Mouse (Mus musculus) neural tube, embryonic 10.5 days (tissue): Measurements from ENCODE around the gene Chrnb2.
"Not testable (repeated sequence)": the region's sequence is repeated elsewhere in the genome, so short reads cannot be mapped to it uniquely, and the experiment has no call there.

ENCODE experiments used
- DNase-seq: peaks from one replicate; pipeline ENCODE4 v3.0.0-alpha.2; 2017; ENCODE audit warnings: low spot score; ENCODE audit errors: extremely low spot score

The Chrnb2 gene

DNA sequence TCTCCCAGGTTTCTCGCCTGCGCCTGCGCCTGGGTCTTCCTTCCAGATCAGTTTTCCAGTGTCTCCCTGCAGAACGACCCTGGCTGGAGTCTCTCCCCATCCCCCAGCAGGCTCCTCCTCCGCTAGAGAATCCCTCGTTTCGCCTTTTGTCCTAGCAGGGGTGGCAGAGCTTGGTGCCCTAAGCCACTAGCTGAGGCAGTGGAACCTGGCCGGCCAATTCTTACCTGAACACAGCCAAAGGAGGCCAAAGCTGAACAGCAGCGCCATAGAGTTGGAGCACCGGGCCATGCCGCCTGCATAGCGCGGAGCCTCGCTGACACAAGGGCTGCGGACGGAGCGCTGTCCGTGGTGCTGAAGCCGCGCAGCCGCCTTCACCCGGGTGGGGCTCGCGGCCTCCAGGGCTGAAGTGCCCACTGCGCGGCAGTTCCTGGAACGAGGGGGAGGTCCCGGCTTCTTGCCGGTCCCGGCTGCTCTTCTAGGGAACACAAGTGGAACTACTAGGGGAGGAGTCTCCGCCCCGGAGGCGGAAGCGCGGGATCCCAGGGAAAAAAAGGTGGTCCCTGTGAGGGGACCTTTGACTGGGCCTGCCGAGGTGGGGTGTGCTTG, at the start of gene Chrnb2:
TSS of gene Chrnb2 (minus strand) at position 514 of the 606 bp plus-strand sequence.
- peak; percentile 87 for DNase-seq

DNA sequence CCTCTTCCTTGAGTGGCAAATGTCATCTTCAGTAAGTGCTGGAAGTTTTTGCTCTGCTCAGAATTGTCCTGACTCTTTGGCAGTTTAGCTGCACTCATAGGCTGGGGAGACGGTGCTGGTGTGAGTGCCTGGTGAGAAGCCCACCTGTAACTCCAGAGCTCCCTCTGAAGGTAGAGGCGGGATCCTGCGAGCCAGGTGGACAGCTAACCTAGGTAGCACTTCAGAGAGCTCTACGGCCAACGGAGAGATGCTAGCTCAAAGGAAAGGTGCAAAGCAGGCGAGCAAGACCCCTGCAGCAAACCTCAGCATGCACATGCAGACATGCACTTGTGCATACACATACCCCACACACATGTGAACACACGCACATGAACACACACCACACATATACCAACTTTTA, 49.6 kb upstream of the Chrnb2 start:
- DNase-seq: no peak

DNA sequence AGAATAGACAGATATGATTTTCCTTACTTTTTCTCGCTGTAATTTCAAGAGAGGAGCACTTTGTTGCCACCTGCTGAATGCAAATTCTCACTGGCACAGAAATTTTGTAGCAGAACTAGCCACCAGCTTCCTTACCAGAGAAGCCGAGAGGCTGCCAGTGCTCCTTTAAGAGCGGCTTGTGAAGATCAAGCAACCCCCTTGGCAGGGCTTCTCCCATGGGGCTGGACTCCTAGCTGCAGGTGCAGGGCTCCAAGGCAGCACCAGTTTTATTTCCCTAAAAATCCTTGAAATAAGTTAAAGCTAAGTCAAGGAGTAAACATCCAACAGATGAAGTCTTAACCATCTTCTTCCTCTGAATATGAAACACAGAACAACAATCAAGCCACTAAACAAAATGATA, 47.7 kb upstream of the Chrnb2 start:
- DNase-seq: no peak

- no peak for DNase-seq
Observed at GRCm38 (mm10) chr3:89810841-89811240, 46.4 kb upstream of the Chrnb2 start.

GRCm38 (mm10) chr3:89808638-89809037, 44.2 kb upstream of the Chrnb2 start:
- DNase-seq: no peak

GRCm38 (mm10) chr3:89807881-89808280, 43.4 kb upstream of the Chrnb2 start:
- no peak for DNase-seq

- no peak for DNase-seq
Observed at GRCm38 (mm10) chr3:89807171-89807570, 42.7 kb upstream of the Chrnb2 start.

GRCm38 (mm10) chr3:89806751-89807150, 42.3 kb upstream of the Chrnb2 start:
- no peak for DNase-seq

DNA sequence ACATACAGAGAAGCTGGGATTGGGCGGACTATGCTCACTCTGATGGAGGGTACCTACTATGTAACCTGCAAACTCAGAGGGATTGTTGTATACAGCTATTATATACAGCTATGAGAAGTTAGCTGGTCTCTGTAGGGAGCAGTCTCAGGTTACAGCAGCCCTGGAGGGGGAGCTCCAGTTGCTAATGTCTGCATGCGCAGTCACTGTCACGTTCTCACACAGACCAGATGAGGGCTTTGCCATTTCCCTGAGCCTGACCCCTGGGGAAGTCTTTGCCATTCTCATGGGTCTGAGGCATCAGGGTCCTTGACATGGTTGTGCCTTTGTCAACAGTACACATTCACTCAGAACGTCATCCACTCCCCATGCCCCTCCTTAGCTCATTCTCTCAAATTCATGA, 40.7 kb upstream of the Chrnb2 start:
- no peak for DNase-seq

DNA sequence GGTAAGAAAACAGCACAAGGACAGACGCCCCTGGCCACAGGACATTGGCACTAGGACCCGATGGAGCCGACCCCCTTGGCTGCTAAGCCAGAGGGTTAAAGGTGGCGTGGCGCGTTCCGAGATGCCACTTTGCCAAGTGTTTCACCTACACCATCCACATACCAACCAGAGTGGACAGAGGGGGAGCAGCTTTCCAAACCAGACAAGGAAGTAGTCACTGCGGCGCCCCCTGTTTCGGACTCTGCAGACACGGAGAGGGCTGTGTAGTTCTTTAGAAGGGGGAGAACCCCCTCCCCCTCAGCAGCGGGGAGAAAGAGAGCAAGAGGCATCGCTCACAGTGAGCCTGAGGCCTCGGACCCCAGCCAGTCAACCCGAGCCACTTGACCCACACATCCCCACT, 38.4 kb upstream of the Chrnb2 start:
- no peak for DNase-seq

DNA sequence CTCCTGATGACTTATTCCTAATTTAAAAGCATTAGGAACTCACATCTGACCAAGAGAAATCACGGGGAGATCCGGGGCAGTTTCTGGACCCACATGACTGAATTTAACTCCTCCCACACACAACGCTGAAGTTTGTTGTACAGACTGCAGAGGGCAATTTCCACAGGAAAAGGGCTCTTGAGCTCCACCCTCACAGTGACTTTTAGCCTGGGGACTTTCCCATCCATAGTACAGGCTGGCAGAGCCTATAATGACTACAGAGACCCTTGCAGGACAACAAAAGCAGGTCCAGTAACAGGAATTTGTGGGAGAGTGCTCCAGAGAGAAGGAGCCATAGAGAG, 37.0 kb upstream of the Chrnb2 start:
- no peak for DNase-seq

DNA sequence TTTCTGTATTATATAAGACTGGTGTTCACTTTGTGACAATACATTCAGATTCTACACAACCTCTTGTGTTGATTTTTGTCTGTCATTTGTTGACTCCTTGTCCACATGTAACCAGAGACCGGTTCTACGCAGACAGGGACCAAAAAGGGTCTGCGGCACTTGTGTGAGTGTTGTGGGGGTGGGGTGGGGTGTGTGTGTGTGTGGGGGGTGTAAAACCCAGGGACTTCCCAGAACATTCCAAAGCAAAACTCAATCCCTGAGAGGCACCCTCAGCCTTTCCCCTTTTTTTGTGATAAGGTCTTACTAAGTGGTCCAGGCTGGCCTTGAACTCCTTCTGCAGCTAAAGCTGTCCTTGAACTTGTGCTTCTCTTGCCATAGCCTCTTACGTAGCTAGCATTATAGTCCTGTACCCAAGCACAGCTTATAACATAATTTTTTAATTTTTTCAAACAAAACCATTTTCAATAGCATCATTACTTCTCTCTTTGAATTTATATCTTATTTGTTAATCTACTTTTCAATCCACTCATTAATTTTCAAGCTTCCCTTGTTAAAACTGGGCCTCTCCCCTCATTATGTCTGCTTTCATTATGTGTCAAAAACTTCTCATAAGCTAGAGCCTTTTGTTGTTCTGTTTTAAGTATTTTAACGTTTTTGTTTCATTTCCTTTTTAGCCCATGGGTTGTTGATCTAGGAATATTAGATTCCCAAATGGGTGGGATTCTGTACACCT, 36.5 kb upstream of the Chrnb2 start:
- DNase-seq: no peak

- DNase-seq: not testable (repeated sequence)
Observed at GRCm38 (mm10) chr3:89800078-89800477, 35.6 kb upstream of the Chrnb2 start.

GRCm38 (mm10) chr3:89799476-89799875, 35.0 kb upstream of the Chrnb2 start:
- DNase-seq: no peak

DNA sequence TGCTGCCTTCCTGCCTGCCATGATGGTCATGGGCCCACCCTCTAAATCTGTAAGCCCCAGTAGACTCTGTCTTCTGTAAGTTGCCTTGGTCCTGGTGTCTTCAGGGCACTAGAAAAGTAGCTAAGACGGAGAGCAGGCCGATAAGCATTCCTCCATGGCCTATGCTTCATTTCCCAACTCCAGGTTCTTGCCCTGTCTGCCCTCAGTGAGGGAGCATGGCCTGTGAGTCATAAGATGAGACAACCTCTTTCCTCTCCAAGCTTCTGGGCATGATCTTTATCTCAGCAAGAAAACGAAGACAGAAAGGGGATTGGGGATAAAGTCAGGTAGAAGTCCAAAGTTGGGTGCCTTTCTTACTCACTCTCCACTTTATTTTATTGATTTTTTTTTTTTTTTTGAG, 34.1 kb upstream of the Chrnb2 start:
- no peak for DNase-seq

DNA sequence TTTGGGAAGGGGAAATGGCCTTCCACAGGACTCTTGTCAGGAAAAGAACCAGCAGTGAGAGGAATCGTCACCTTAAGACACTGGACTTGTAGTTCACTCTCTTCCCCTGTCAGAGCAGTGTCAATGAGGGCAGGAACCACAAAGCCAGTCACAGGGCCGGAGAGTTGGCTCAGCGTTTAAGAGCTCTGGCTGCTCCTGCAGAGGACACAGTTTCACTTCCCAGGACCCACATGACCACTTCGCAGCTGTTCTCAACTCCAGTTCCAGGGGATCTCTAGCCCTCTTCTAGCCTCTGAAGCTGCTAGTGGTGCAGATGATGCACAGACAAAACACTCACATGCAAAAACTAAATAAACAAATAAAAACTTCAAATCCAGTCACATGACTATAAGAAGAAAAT, 31.9 kb upstream of the Chrnb2 start:
- no peak for DNase-seq

- DNase-seq: no peak
Observed at GRCm38 (mm10) chr3:89795746-89796145, 31.3 kb upstream of the Chrnb2 start.

DNA sequence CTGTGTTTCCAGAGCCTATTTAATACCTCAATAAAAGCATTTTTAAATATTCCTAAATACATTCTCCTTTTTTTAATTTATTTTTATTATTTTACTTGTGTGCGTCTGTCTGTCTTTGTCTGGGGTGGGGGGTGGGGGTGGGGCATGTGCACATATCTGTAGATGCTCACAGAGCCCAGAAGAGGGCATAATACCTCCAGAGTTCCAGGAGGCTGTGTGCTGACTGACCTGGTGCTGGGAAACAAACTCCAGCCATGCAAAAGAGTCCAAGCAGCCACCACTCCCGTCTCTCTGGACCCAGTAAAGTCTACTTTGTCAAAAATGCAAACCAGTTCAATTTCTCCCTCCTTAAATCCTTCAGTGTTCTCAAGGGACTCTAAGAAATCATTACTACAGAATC, 30.2 kb upstream of the Chrnb2 start:
- no peak for DNase-seq

- DNase-seq: no peak
Observed at GRCm38 (mm10) chr3:89788680-89789352, 24.4 kb upstream of the Chrnb2 start.

GRCm38 (mm10) chr3:89786275-89786674, 21.8 kb upstream of the Chrnb2 start:
- no peak for DNase-seq

DNA sequence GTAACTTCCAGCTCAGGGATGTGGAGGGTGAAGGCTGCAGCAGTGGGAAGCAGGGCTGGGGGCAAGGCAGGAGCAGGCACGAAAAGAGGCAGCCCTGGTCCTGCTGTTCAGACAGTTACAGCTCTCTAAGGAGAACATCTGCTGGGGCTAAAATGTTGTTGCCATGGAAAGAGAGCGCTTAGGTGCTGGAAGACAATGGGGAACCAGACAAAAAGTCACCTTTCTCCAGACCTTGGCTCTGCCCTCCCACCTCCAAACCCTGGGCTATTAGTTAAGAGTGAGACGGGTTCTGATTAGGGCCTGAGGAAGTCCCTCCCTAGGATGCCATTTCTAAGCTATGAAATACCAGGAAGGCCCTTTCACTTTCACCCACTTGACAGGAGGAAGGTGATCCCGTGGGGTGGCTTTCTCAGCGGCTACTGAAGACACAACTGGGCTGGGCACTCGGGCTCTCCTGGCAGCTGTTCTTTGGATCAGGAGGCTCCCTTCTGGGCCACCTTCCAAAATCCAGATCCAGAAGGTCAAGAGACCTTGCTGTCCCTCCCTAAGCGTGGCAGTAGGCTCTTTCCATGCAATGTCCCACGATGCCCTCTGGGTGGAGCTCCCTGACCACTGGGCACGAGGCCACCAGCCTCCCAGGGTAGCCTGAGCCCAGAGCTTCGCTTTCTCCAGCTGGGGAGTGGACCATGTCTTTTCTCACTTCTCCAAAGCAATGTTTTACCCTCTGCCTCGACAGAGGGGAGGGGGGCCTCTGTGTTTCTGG, 20.7 kb upstream of the Chrnb2 start:
- peak; percentile 61 for DNase-seq

- DNase-seq: no peak
Observed at GRCm38 (mm10) chr3:89781640-89782039, 17.2 kb upstream of the Chrnb2 start.
